Mouse (Mus musculus): ENCODE data around the gene Rdh14. TPM values are rescaled to one million over a fixed set of nuclear protein-coding genes. Genes with fewer than 3 reads are reported as not detected.

The Rdh14 gene
- polyA plus RNA-seq (2012) = 0.34 and 0.44 TPM in 2 replicates

- TF ChIP-seq GATA1 (IDR thresholded peaks at IDR 0.05; ENCODE audit: low read length) (no peak), TAL1 (IDR thresholded peaks at IDR 0.05; ENCODE audit: low read length) (no peak)
- no peaks in the 10 kb centered on the region for H3K9me3 ChIP-seq (ENCODE audit: control insufficient read depth, low read length)
- H3K27me3 ChIP-seq (ENCODE audit: control insufficient read depth) = no peaks in the 10 kb centered on the region
Measured at GRCm38 (mm10) chr12:10390671-10391441, at the start of gene Rdh14. Gene Rdh14 (plus strand): TSS chr12:10390772.

GRCm38 (mm10) chr12:10350706-10351105, 39.9 kb upstream of the Rdh14 start:
- Histone ChIP-seq H3K4me1 (ENCODE audit: control insufficient read depth) (no peaks in the 10 kb centered on the region), H3K4me3 (replicated peaks) (no peak overlapping the region), H3K27me3 (ENCODE audit: control insufficient read depth) (no peaks in the 10 kb centered on the region), H3K9me3 (ENCODE audit: control insufficient read depth, low read length) (no peaks in the 10 kb centered on the region), H3K36me3 (ENCODE audit: control insufficient read depth) (no peaks in the 10 kb centered on the region)
- TF ChIP-seq TAL1 (IDR thresholded peaks at IDR 0.05; ENCODE audit: low read length) = no peak
- no peak for TF ChIP-seq GATA1 (IDR thresholded peaks at IDR 0.05; ENCODE audit: low read length)

More at GRCm38 (mm10) chr12:10390671-10391441, at the start of gene Rdh14:
- Histone ChIP-seq H3K4me3 (replicated peaks) (peak within 1 kb of the TSS; percentile 92), H3K36me3 (ENCODE audit: control insufficient read depth) (peaks cover 5% of the 10 kb centered on the region), H3K4me1 (ENCODE audit: control insufficient read depth) (peaks cover 13% of the 10 kb centered on the region)

- TF ChIP-seq GATA1 (IDR thresholded peaks at IDR 0.05; ENCODE audit: low read length) (no peak), TAL1 (IDR thresholded peaks at IDR 0.05; ENCODE audit: low read length) (no peak)
- Histone ChIP-seq H3K9me3 (ENCODE audit: control insufficient read depth, low read length) (no peaks in the 10 kb centered on the region), H3K4me1 (ENCODE audit: control insufficient read depth) (no peaks in the 10 kb centered on the region), H3K36me3 (ENCODE audit: control insufficient read depth) (no peaks in the 10 kb centered on the region), H3K27me3 (ENCODE audit: control insufficient read depth) (no peaks in the 10 kb centered on the region), H3K4me3 (replicated peaks) (no peak overlapping the region)
Measured at GRCm38 (mm10) chr12:10357756-10358155, 32.8 kb upstream of the Rdh14 start.

- H3K4me1 ChIP-seq (ENCODE audit: control insufficient read depth) = no peaks in the 10 kb centered on the region
- TF ChIP-seq GATA1 (IDR thresholded peaks at IDR 0.05; ENCODE audit: low read length) (no peak), TAL1 (IDR thresholded peaks at IDR 0.05; ENCODE audit: low read length) (no peak)
- peaks cover under 1% of the 10 kb centered on the region; the same call in 1 of the 2 replicates for H3K9me3 ChIP-seq (ENCODE audit: control insufficient read depth, low read length)
- H3K27me3 ChIP-seq (ENCODE audit: control insufficient read depth) = no peaks in the 10 kb centered on the region
- no peak within 1 kb of the TSS for H3K4me3 ChIP-seq (replicated peaks)
- no peaks in the 10 kb centered on the region for H3K36me3 ChIP-seq (ENCODE audit: control insufficient read depth)
Measured at GRCm38 (mm10) chr12:10369673-10370072, 20.9 kb upstream of the Rdh14 start, which contains the start of gene Nt5c1b. Gene Nt5c1b (plus strand): TSS chr12:10369973.

GRCm38 (mm10) chr12:10400788-10401187, 10.2 kb downstream of the Rdh14 start:
- Histone ChIP-seq H3K36me3 (ENCODE audit: control insufficient read depth) (no peaks in the 10 kb centered on the region), H3K4me3 (replicated peaks) (no peak overlapping the region), H3K4me1 (ENCODE audit: control insufficient read depth) (no peaks in the 10 kb centered on the region), H3K9me3 (ENCODE audit: control insufficient read depth, low read length) (no peaks in the 10 kb centered on the region), H3K27me3 (ENCODE audit: control insufficient read depth) (no peaks in the 10 kb centered on the region)
- no peak for TF ChIP-seq GATA1 (IDR thresholded peaks at IDR 0.05; ENCODE audit: low read length)

GRCm38 (mm10) chr12:10402421-10403115, 12.0 kb downstream of the Rdh14 start:
- no peak for TF ChIP-seq GATA1 (IDR thresholded peaks at IDR 0.05; ENCODE audit: low read length)
- TF ChIP-seq TAL1 (IDR thresholded peaks at IDR 0.05; ENCODE audit: low read length) = no peak
- no peaks in the 10 kb centered on the region for H3K9me3 ChIP-seq (ENCODE audit: control insufficient read depth, low read length)

GRCm38 (mm10) chr12:10410511-10411179, 20.1 kb downstream of the Rdh14 start:
- no peaks in the 10 kb centered on the region for H3K4me1 ChIP-seq (ENCODE audit: control insufficient read depth)
- no peak overlapping the region for H3K4me3 ChIP-seq (replicated peaks)
- TF ChIP-seq GATA1 (IDR thresholded peaks at IDR 0.05; ENCODE audit: low read length) (no peak), TAL1 (IDR thresholded peaks at IDR 0.05; ENCODE audit: low read length) (no peak)
- no peaks in the 10 kb centered on the region for H3K9me3 ChIP-seq (ENCODE audit: control insufficient read depth, low read length)
- no peaks in the 10 kb centered on the region for H3K27me3 ChIP-seq (ENCODE audit: control insufficient read depth)
- no peaks in the 10 kb centered on the region for H3K36me3 ChIP-seq (ENCODE audit: control insufficient read depth)

More at GRCm38 (mm10) chr12:10402421-10403115, 12.0 kb downstream of the Rdh14 start:
- no peaks in the 10 kb centered on the region for H3K27me3 ChIP-seq (ENCODE audit: control insufficient read depth)
- no peak overlapping the region for H3K4me3 ChIP-seq (replicated peaks)
- no peaks in the 10 kb centered on the region for H3K36me3 ChIP-seq (ENCODE audit: control insufficient read depth)
- no peaks in the 10 kb centered on the region for H3K4me1 ChIP-seq (ENCODE audit: control insufficient read depth)

GRCm38 (mm10) chr12:10411453-10411852, 20.9 kb downstream of the Rdh14 start:
- H3K4me1 ChIP-seq (ENCODE audit: control insufficient read depth) = no peaks in the 10 kb centered on the region
- H3K4me3 ChIP-seq (replicated peaks) = no peak overlapping the region
- TF ChIP-seq GATA1 (IDR thresholded peaks at IDR 0.05; ENCODE audit: low read length) (no peak), TAL1 (IDR thresholded peaks at IDR 0.05; ENCODE audit: low read length) (no peak)
- no peaks in the 10 kb centered on the region for H3K27me3 ChIP-seq (ENCODE audit: control insufficient read depth)
- no peaks in the 10 kb centered on the region for H3K9me3 ChIP-seq (ENCODE audit: control insufficient read depth, low read length)
- no peaks in the 10 kb centered on the region for H3K36me3 ChIP-seq (ENCODE audit: control insufficient read depth)

GRCm38 (mm10) chr12:10422347-10422746, 31.8 kb downstream of the Rdh14 start:
- H3K36me3 ChIP-seq (ENCODE audit: control insufficient read depth) = no peaks in the 10 kb centered on the region
- H3K4me3 ChIP-seq (replicated peaks) = no peak overlapping the region
- no peaks in the 10 kb centered on the region for H3K4me1 ChIP-seq (ENCODE audit: control insufficient read depth)
- no peak for TF ChIP-seq GATA1 (IDR thresholded peaks at IDR 0.05; ENCODE audit: low read length)
- no peak for TF ChIP-seq TAL1 (IDR thresholded peaks at IDR 0.05; ENCODE audit: low read length)
- H3K27me3 ChIP-seq (ENCODE audit: control insufficient read depth) = no peaks in the 10 kb centered on the region
- no peaks in the 10 kb centered on the region for H3K9me3 ChIP-seq (ENCODE audit: control insufficient read depth, low read length)
